Mouse (Mus musculus): Measurements from ENCODE around the gene Ier3. TPM values are rescaled to one million over a fixed set of nuclear protein-coding genes. Genes with fewer than 3 reads are reported as not detected.

Gene Ier3
- polyA plus RNA-seq, 1 experiment from 2014 or later: 5.0 TPM

DNA sequence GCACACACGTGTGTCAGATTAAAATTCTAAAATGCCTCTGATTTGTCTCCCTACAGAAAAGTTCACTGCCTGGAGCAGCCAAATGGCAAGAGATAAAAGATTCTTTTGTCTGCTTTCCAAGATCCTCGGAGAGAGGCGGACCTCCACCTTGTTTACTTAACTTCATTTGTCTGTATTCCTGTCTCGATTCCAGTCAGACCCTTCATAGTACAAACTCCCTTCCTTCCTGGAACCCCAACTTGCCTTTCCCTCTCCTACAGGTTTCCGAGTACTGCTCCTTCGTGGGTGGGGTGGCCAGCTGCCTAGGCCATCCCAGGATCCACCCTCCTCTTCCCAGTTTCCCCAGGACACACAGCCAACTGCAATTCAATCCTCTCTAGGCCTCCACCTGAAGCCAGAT is 18.5 kb upstream of the Ier3 start:
- H3K36me3 ChIP-seq (ENCODE audit: control insufficient read depth, insufficient read depth, low read length): no peaks in the 10 kb centered on the region
- ATAC-seq (no peak), DNase-seq (ENCODE audit: low spot score) (no peak)
- no peaks in the 10 kb centered on the region for H3K27me3 ChIP-seq (replicated peaks; ENCODE audit: control insufficient read depth, insufficient read depth, low read length)
- no peak overlapping the region for H3K4me2 ChIP-seq (ENCODE audit: low read length)
- H3K9me3 ChIP-seq (replicated peaks; ENCODE audit: control insufficient read depth, low read length): no peaks in the 10 kb centered on the region
- no peaks in the 10 kb centered on the region for H3K4me1 ChIP-seq (ENCODE audit: control insufficient read depth, insufficient read depth, low read length)
- WGBS: 58% methylated on average over 6 of the region's 6 CpGs
- no peak overlapping the region for H3K9ac ChIP-seq (ENCODE audit: low read length)
- no peak overlapping the region for H3K4me3 ChIP-seq (ENCODE audit: low read depth, low read length)
- H3K27ac ChIP-seq (ENCODE audit: low read depth, low read length): no peak overlapping the region

DNA sequence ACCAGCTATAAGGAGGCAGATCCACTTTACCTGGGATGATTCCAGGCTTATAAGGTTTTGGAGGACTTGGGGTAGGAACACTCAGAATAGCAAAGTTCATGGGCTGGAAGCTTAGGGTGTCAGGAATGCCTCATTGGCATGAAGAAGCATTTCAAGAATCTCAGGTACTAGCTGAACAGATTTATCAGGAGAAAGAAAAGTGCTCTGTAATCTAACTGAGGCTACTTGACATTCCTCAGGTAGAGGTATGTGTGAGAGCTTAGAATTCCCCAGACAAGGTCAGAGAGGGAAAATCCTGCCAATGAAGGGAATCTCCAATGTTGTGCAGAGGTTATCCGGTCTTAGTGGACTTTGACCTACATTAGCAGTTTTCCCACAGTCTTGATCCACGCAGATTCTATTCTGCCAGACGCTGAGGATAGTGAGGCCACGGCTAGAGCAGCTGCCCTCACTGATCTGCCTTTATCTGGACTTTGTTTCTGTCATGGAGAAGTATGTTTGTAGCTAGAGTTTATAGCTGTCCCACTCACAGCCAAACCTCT is 17.6 kb upstream of the Ier3 start:
- Histone ChIP-seq H3K27me3 (replicated peaks; ENCODE audit: control insufficient read depth, insufficient read depth, low read length) (no peaks in the 10 kb centered on the region), H3K9ac (ENCODE audit: low read length) (no peak overlapping the region), H3K9me3 (replicated peaks; ENCODE audit: control insufficient read depth, low read length) (no peaks in the 10 kb centered on the region), H3K4me1 (ENCODE audit: control insufficient read depth, insufficient read depth, low read length) (no peaks in the 10 kb centered on the region), H3K27ac (ENCODE audit: low read depth, low read length) (no peak overlapping the region), H3K4me3 (ENCODE audit: low read depth, low read length) (no peak overlapping the region), H3K4me2 (ENCODE audit: low read length) (no peak overlapping the region), H3K36me3 (ENCODE audit: control insufficient read depth, insufficient read depth, low read length) (no peaks in the 10 kb centered on the region)
- DNase-seq (ENCODE audit: low spot score): no peak
- WGBS: 88% methylated on average over 4 of the region's 4 CpGs
- no peak for ATAC-seq

DNA sequence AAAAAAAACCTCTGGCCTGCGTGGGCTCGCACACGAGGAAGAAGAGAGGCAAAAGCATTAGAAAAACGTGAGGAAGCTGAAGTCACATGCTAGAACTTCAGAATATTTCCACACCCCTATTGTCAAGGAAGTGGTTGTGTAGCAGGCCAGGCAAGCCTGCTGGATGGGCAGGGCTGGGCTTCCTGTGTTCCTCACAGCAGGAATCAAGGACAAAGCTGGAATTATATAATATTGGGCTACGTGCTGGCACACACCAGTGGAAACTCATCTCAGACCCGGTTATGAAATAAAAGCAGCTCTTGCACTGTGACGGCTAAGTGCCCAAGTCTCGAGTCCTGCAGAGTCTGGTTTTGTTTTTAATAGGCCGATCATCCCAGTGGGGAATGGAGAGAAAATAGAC is 13.4 kb upstream of the Ier3 start:
- H3K36me3 ChIP-seq (ENCODE audit: control insufficient read depth, insufficient read depth, low read length): no peaks in the 10 kb centered on the region
- H3K4me2 ChIP-seq (ENCODE audit: low read length): no peak overlapping the region
- H3K4me3 ChIP-seq (ENCODE audit: low read depth, low read length): no peak overlapping the region
- H3K4me1 ChIP-seq (ENCODE audit: control insufficient read depth, insufficient read depth, low read length): no peaks in the 10 kb centered on the region
- H3K9me3 ChIP-seq (replicated peaks; ENCODE audit: control insufficient read depth, low read length): no peaks in the 10 kb centered on the region
- H3K27me3 ChIP-seq (replicated peaks; ENCODE audit: control insufficient read depth, insufficient read depth, low read length): no peaks in the 10 kb centered on the region
- no peak for DNase-seq (ENCODE audit: low spot score)
- WGBS: 71% methylated on average over 9 of the region's 9 CpGs
- ATAC-seq: no peak
- no peak overlapping the region for H3K27ac ChIP-seq (ENCODE audit: low read depth, low read length)
- H3K9ac ChIP-seq (ENCODE audit: low read length): no peak overlapping the region

DNA sequence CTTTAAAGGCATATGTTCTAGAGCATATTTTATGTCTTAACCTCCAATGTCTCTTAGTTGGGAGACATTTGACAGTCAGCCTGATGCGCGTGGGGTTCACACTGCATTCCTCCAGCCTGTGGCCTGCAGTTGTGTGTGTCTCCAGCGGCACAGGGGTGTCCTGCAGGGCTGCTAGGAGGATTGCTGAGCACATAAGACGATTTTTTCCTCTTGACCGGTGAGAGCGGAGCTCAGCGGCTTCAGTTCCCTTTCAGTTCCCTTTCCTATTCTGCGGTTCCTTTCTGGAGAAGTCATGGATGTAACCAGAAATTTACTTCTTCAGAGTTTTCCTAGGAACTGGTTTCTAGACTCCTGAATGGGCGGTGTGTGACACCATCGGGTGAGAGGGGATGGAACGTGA is 12.1 kb upstream of the Ier3 start:
- Histone ChIP-seq H3K4me3 (ENCODE audit: low read depth, low read length) (no peak overlapping the region), H3K4me2 (ENCODE audit: low read length) (no peak overlapping the region), H3K4me1 (ENCODE audit: control insufficient read depth, insufficient read depth, low read length) (peaks cover 7% of the 10 kb centered on the region; the same call in 1 of the 2 replicates), H3K36me3 (ENCODE audit: control insufficient read depth, insufficient read depth, low read length) (no peaks in the 10 kb centered on the region), H3K27ac (ENCODE audit: low read depth, low read length) (no peak overlapping the region), H3K9me3 (replicated peaks; ENCODE audit: control insufficient read depth, low read length) (no peaks in the 10 kb centered on the region), H3K9ac (ENCODE audit: low read length) (no peak overlapping the region), H3K27me3 (replicated peaks; ENCODE audit: control insufficient read depth, insufficient read depth, low read length) (no peaks in the 10 kb centered on the region)
- DNase-seq (ENCODE audit: low spot score) (no peak), ATAC-seq (no peak)
- 87% methylated on average over 11 of the region's 11 CpGs for WGBS

DNA sequence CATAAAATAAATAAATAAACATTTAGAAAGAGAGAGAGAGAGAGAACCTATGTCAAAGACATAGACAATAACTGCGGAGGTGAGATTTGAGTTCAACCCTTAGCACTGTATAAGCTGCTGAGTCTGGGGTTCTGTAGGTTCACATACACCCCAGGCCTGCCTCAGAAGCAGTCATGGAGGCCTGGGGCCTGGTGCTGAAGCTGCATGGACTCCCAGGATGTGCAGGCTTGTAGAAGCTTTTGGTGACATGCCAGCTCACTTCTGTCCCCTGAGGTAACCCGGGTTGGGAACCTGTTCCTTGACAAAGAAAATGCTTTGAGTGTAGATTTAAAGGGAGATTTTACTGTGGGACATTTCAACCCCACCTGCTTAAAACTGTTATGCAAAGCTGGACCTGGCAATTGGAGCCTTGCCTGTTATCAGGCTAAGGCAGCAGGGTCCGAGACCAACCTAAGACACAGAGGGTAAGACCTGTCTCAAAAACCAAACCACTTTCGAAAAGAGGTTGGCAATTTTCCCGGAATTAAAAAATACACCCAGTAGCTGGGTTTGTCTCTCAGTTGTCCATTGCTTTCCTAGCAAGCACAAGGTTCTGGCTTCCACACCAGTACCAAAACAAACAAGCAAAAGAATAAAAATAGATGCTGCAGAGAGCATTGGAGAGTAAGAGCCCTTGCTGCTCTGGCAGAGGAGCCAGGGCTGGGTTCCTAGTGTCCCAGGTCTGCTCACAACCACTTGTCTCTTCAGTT is 10.4 kb upstream of the Ier3 start:
- ATAC-seq: no peak
- Histone ChIP-seq H3K4me3 (ENCODE audit: low read depth, low read length) (no peak overlapping the region), H3K9ac (ENCODE audit: low read length) (no peak overlapping the region), H3K27me3 (replicated peaks; ENCODE audit: control insufficient read depth, insufficient read depth, low read length) (no peaks in the 10 kb centered on the region), H3K4me1 (ENCODE audit: control insufficient read depth, insufficient read depth, low read length) (peaks cover 7% of the 10 kb centered on the region; the same call in 1 of the 2 replicates), H3K27ac (ENCODE audit: low read depth, low read length) (no peak overlapping the region), H3K36me3 (ENCODE audit: control insufficient read depth, insufficient read depth, low read length) (no peaks in the 10 kb centered on the region), H3K9me3 (replicated peaks; ENCODE audit: control insufficient read depth, low read length) (no peaks in the 10 kb centered on the region), H3K4me2 (ENCODE audit: low read length) (no peak overlapping the region)
- 76% methylated on average over 5 of the region's 5 CpGs for WGBS
- no peak for DNase-seq (ENCODE audit: low spot score)

DNA sequence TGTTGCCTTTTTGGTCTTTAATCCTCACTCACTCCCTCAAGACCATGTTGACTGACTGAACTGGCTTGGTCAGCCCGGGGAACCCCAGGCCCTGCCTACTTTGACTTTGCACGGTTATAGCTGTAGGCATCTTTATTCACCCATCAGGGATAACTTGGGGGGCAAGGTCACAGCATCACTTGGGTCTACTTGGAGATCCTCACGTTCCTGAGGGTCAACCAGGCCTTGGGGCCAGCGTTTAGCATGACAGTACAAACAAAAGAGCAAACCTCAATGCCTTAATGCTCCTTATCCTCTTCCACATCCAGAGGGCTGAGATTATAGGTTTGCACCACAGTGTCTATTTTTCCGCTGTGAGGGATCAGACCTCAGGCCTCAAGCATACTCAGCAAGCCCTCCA is 9.2 kb upstream of the Ier3 start:
- Histone ChIP-seq H3K36me3 (ENCODE audit: control insufficient read depth, insufficient read depth, low read length) (no peaks in the 10 kb centered on the region), H3K9ac (ENCODE audit: low read length) (no peak overlapping the region), H3K4me1 (ENCODE audit: control insufficient read depth, insufficient read depth, low read length) (peaks cover 7% of the 10 kb centered on the region; the same call in 1 of the 2 replicates), H3K27me3 (replicated peaks; ENCODE audit: control insufficient read depth, insufficient read depth, low read length) (no peaks in the 10 kb centered on the region), H3K4me3 (ENCODE audit: low read depth, low read length) (no peak overlapping the region), H3K9me3 (replicated peaks; ENCODE audit: control insufficient read depth, low read length) (no peaks in the 10 kb centered on the region), H3K4me2 (ENCODE audit: low read length) (no peak overlapping the region), H3K27ac (ENCODE audit: low read depth, low read length) (no peak overlapping the region)
- DNase-seq (ENCODE audit: low spot score) (no peak), ATAC-seq (no peak)
- WGBS: 79% methylated on average over 5 of the region's 5 CpGs

DNA sequence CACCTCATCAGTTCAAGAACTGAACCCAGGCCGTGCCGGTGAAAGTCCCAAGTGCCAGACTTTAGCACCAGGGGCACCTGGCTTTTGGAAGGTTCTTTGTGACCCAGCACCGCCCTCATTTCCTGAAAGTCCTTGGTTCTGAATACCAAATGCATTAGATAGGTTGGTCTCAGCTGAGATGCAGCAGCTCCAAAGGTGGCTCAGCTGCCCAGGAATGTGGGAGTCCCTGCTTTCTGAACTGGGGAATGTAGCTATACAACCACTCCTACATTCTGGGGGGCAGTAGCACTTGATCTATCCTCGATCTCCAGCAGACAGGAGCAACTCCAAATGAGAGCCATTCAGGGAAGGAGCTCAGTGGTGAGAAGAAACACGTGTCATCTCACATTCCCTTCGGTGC is 8.7 kb upstream of the Ier3 start:
- H3K4me1 ChIP-seq (ENCODE audit: control insufficient read depth, insufficient read depth, low read length): peaks cover 7% of the 10 kb centered on the region; the same call in 1 of the 2 replicates
- H3K9ac ChIP-seq (ENCODE audit: low read length): no peak overlapping the region
- no peaks in the 10 kb centered on the region for H3K36me3 ChIP-seq (ENCODE audit: control insufficient read depth, insufficient read depth, low read length)
- ATAC-seq (no peak), DNase-seq (ENCODE audit: low spot score) (no peak)
- H3K4me2 ChIP-seq (ENCODE audit: low read length): no peak overlapping the region
- no peaks in the 10 kb centered on the region for H3K9me3 ChIP-seq (replicated peaks; ENCODE audit: control insufficient read depth, low read length)
- H3K4me3 ChIP-seq (ENCODE audit: low read depth, low read length): no peak overlapping the region
- WGBS: 72% methylated on average over 6 of the region's 6 CpGs
- H3K27ac ChIP-seq (ENCODE audit: low read depth, low read length): no peak overlapping the region
- no peaks in the 10 kb centered on the region for H3K27me3 ChIP-seq (replicated peaks; ENCODE audit: control insufficient read depth, insufficient read depth, low read length)

DNA sequence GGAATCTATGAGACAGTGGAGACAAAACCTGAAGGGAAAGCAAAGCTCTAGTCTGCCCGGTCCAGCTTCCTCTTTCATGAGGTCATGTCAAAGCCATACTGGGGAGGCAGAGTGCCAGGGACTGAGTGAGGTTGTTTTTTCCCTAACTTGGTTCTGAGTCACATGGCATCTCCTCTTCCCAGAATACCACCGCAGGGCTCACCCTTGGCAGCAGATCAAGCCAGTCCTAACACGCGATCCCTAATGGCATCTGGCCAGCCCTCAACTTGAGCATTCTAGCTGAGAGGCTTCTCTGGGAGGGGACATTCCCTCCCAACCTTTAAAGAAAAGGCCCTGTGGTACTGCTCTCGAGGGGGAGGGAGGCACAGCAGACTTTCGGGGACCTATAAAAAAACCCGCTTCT is 8.2 kb upstream of the Ier3 start:
- peak; percentile 58 for ATAC-seq
- 36% methylated on average over 7 of the region's 7 CpGs for WGBS

DNA sequence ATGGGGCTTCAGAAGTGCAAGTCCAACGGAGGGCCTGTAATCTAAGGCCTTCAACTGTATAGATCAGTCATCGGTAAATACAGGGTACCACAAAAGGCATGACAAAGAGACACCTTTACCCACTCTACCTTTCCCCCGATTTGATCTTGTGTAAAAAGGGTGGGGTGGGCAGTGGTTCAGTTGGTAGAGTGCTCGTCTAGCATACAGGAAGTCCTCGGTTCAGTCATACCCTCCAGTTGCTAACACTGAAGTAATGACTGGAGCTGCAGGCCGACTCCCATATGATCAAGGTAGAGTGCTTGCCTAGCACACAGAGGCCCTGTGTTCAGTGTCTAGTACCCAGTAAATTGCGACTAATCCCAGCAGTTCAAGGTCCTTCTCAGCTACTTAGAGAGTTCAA is 7.8 kb upstream of the Ier3 start:
- Histone ChIP-seq H3K4me3 (ENCODE audit: low read depth, low read length) (no peak overlapping the region), H3K27me3 (replicated peaks; ENCODE audit: control insufficient read depth, insufficient read depth, low read length) (no peaks in the 10 kb centered on the region), H3K9ac (ENCODE audit: low read length) (0 out of 2 replicates have a peak overlapping the region, but pooled peaks have one; percentile 8), H3K27ac (ENCODE audit: low read depth, low read length) (peak overlapping the region; percentile 30; the same call in 1 of the 2 replicates), H3K9me3 (replicated peaks; ENCODE audit: control insufficient read depth, low read length) (no peaks in the 10 kb centered on the region), H3K36me3 (ENCODE audit: control insufficient read depth, insufficient read depth, low read length) (no peaks in the 10 kb centered on the region), H3K4me1 (ENCODE audit: control insufficient read depth, insufficient read depth, low read length) (peaks cover 7% of the 10 kb centered on the region; the same call in 1 of the 2 replicates), H3K4me2 (ENCODE audit: low read length) (no peak overlapping the region)
- DNase-seq (ENCODE audit: low spot score) (no peak), ATAC-seq (0 out of 2 replicates have a peak, but pooled peaks have one; percentile 12)
- 83% methylated on average over 7 of the region's 7 CpGs for WGBS

More for the DNA sequence above, 8.2 kb upstream of the Ier3 start:
- Histone ChIP-seq H3K4me2 (ENCODE audit: low read length) (no peak overlapping the region), H3K9ac (ENCODE audit: low read length) (0 out of 2 replicates have a peak overlapping the region, but pooled peaks have one; percentile 8), H3K9me3 (replicated peaks; ENCODE audit: control insufficient read depth, low read length) (no peaks in the 10 kb centered on the region), H3K4me1 (ENCODE audit: control insufficient read depth, insufficient read depth, low read length) (peaks cover 7% of the 10 kb centered on the region; the same call in 1 of the 2 replicates), H3K4me3 (ENCODE audit: low read depth, low read length) (no peak overlapping the region), H3K36me3 (ENCODE audit: control insufficient read depth, insufficient read depth, low read length) (no peaks in the 10 kb centered on the region), H3K27ac (ENCODE audit: low read depth, low read length) (peak overlapping the region; percentile 30; the same call in 1 of the 2 replicates), H3K27me3 (replicated peaks; ENCODE audit: control insufficient read depth, insufficient read depth, low read length) (no peaks in the 10 kb centered on the region)
- DNase-seq (ENCODE audit: low spot score): peak; percentile 84

Measured in forebrain, embryonic 14.5 days (tissue).